Mouse (Mus musculus) cerebellum, adult 11-12 months (tissue): Measurements from ENCODE around the gene Gm3685.
"Not testable (repeated sequence)": the region's sequence is repeated elsewhere in the genome, so short reads cannot be mapped to it uniquely, and the experiment has no call there.

Experiments used
- DNase-seq: peaks from one replicate; pipeline ENCODE4 v3.0.0; 2022

The Gm3685 gene

GRCm38 (mm10) chr14:7044870-7045269 lies at the start of gene Gm3685:
TSS of gene Gm3685 (minus strand) at chr14:7044970.
- not testable (repeated sequence) for DNase-seq

- peak; percentile 1 for DNase-seq
Measured at GRCm38 (mm10) chr14:7026781-7027749, 17.7 kb downstream of the Gm3685 start, which contains the start of gene Gm10406. TSS of gene Gm10406 (minus strand) at chr14:7027449.

- DNase-seq: peak; percentile 1
Measured at GRCm38 (mm10) chr14:7026274-7026673, 18.5 kb downstream of the Gm3685 start.
